Mouse (Mus musculus): ENCODE results near the gene Plxdc1. TPM values are rescaled to one million over a fixed set of nuclear protein-coding genes. Genes with fewer than 3 reads are reported as not detected.
A peak's percentile ranks its signal among the peaks of the same experiment; 100 is the strongest.

Gene Plxdc1
- polyA plus RNA-seq, 1 experiment from 2014 or later, result 0.40 TPM

- Histone ChIP-seq H3K4me1 (replicated peaks; ENCODE audit: control insufficient read depth, insufficient read depth) (no peaks in the 10 kb centered on the region), H3K9ac (ENCODE audit: low read length) (no peak overlapping the region), H3K36me3 (ENCODE audit: control insufficient read depth, insufficient read depth, low read length) (no peaks in the 10 kb centered on the region), H3K4me2 (replicated peaks; ENCODE audit: low read depth) (no peak overlapping the region), H3K4me3 (ENCODE audit: low read depth, low read length) (no peak overlapping the region), H3K27me3 (ENCODE audit: control insufficient read depth, insufficient read depth, low read length) (no peaks in the 10 kb centered on the region), H3K27ac (replicated peaks) (no peak overlapping the region), H3K9me3 (ENCODE audit: control insufficient read depth, low read length) (no peaks in the 10 kb centered on the region)
- ATAC-seq (ENCODE audit: low FRiP score, low TSS enrichment) (no peak), DNase-seq (ENCODE audit: low spot score) (no peak)
- WGBS, result 23% methylated on average over 2 of the region's 2 CpGs
- TF ChIP-seq CTCF (IDR thresholded peaks at IDR 0.05; ENCODE audit: low read depth) (no peak), EP300 (optimal IDR thresholded peaks at IDR 0.05) (no peak)
Measured at GRCm38 (mm10) chr11:97937469-97938105, 48.7 kb downstream of the Plxdc1 start.

- peak; percentile 61 for DNase-seq (ENCODE audit: low spot score)
- Histone ChIP-seq H3K4me3 (ENCODE audit: low read depth, low read length) (no peak overlapping the region), H3K27me3 (ENCODE audit: control insufficient read depth, insufficient read depth, low read length) (no peaks in the 10 kb centered on the region), H3K9me3 (ENCODE audit: control insufficient read depth, low read length) (no peaks in the 10 kb centered on the region), H3K4me1 (replicated peaks; ENCODE audit: control insufficient read depth, insufficient read depth) (no peaks in the 10 kb centered on the region), H3K36me3 (ENCODE audit: control insufficient read depth, insufficient read depth, low read length) (no peaks in the 10 kb centered on the region), H3K9ac (ENCODE audit: low read length) (no peak overlapping the region), H3K27ac (replicated peaks) (no peak overlapping the region), H3K4me2 (replicated peaks; ENCODE audit: low read depth) (no peak overlapping the region)
- TF ChIP-seq CTCF (IDR thresholded peaks at IDR 0.05; ENCODE audit: low read depth) (peak; percentile 83), EP300 (optimal IDR thresholded peaks at IDR 0.05) (no peak)
- ATAC-seq (ENCODE audit: low FRiP score, low TSS enrichment), result no peak
- 40% methylated on average over 3 of the region's 3 CpGs for WGBS
Measured at GRCm38 (mm10) chr11:97936758-97937157, 49.5 kb downstream of the Plxdc1 start.

GRCm38 (mm10) chr11:97935913-97936575, 50.2 kb downstream of the Plxdc1 start:
- H3K4me1 ChIP-seq (replicated peaks; ENCODE audit: control insufficient read depth, insufficient read depth), result no peaks in the 10 kb centered on the region
- ATAC-seq (ENCODE audit: low FRiP score, low TSS enrichment) (peak; percentile 55), DNase-seq (ENCODE audit: low spot score) (peak; percentile 24)
- no peak overlapping the region for H3K9ac ChIP-seq (ENCODE audit: low read length)
- TF ChIP-seq EP300 (optimal IDR thresholded peaks at IDR 0.05) (no peak), CTCF (IDR thresholded peaks at IDR 0.05; ENCODE audit: low read depth) (no peak)
- no peak overlapping the region for H3K4me2 ChIP-seq (replicated peaks; ENCODE audit: low read depth)
- no peaks in the 10 kb centered on the region for H3K36me3 ChIP-seq (ENCODE audit: control insufficient read depth, insufficient read depth, low read length)
- no peaks in the 10 kb centered on the region for H3K9me3 ChIP-seq (ENCODE audit: control insufficient read depth, low read length)
- no peak overlapping the region for H3K27ac ChIP-seq (replicated peaks)
- H3K4me3 ChIP-seq (ENCODE audit: low read depth, low read length), result no peak overlapping the region
- WGBS, result 50% methylated on average over 4 of the region's 4 CpGs
- H3K27me3 ChIP-seq (ENCODE audit: control insufficient read depth, insufficient read depth, low read length), result no peaks in the 10 kb centered on the region

GRCm38 (mm10) chr11:97933553-97933952, 52.7 kb downstream of the Plxdc1 start:
- Histone ChIP-seq H3K27me3 (ENCODE audit: control insufficient read depth, insufficient read depth, low read length) (no peaks in the 10 kb centered on the region), H3K9me3 (ENCODE audit: control insufficient read depth, low read length) (no peaks in the 10 kb centered on the region), H3K4me3 (ENCODE audit: low read depth, low read length) (no peak overlapping the region), H3K4me2 (replicated peaks; ENCODE audit: low read depth) (no peak overlapping the region), H3K27ac (replicated peaks) (no peak overlapping the region), H3K36me3 (ENCODE audit: control insufficient read depth, insufficient read depth, low read length) (no peaks in the 10 kb centered on the region), H3K4me1 (replicated peaks; ENCODE audit: control insufficient read depth, insufficient read depth) (no peaks in the 10 kb centered on the region), H3K9ac (ENCODE audit: low read length) (no peak overlapping the region)
- WGBS, result 80% methylated on average over 1 of the region's 1 CpGs
- ATAC-seq (ENCODE audit: low FRiP score, low TSS enrichment) (no peak), DNase-seq (ENCODE audit: low spot score) (no peak)
- TF ChIP-seq EP300 (optimal IDR thresholded peaks at IDR 0.05) (no peak), CTCF (IDR thresholded peaks at IDR 0.05; ENCODE audit: low read depth) (no peak)

GRCm38 (mm10) chr11:97928905-97929304, 57.3 kb downstream of the Plxdc1 start:
- no peak for DNase-seq (ENCODE audit: low spot score)
- no peak overlapping the region for H3K4me2 ChIP-seq (replicated peaks; ENCODE audit: low read depth)
- 63% methylated on average over 4 of the region's 4 CpGs for WGBS
- no peak for ATAC-seq (ENCODE audit: low FRiP score, low TSS enrichment)
- TF ChIP-seq CTCF (IDR thresholded peaks at IDR 0.05; ENCODE audit: low read depth), result no peak
- TF ChIP-seq EP300 (optimal IDR thresholded peaks at IDR 0.05), result no peak
- H3K9me3 ChIP-seq (ENCODE audit: control insufficient read depth, low read length), result no peaks in the 10 kb centered on the region
- no peak overlapping the region for H3K27ac ChIP-seq (replicated peaks)
- no peaks in the 10 kb centered on the region for H3K36me3 ChIP-seq (ENCODE audit: control insufficient read depth, insufficient read depth, low read length)
- H3K4me3 ChIP-seq (ENCODE audit: low read depth, low read length), result no peak overlapping the region
- no peaks in the 10 kb centered on the region for H3K27me3 ChIP-seq (ENCODE audit: control insufficient read depth, insufficient read depth, low read length)
- no peaks in the 10 kb centered on the region for H3K4me1 ChIP-seq (replicated peaks; ENCODE audit: control insufficient read depth, insufficient read depth)
- H3K9ac ChIP-seq (ENCODE audit: low read length), result no peak overlapping the region

- no peak overlapping the region for H3K27ac ChIP-seq (replicated peaks)
- no peak overlapping the region for H3K4me3 ChIP-seq (ENCODE audit: low read depth, low read length)
- no peaks in the 10 kb centered on the region for H3K36me3 ChIP-seq (ENCODE audit: control insufficient read depth, insufficient read depth, low read length)
- H3K4me2 ChIP-seq (replicated peaks; ENCODE audit: low read depth), result no peak overlapping the region
- H3K4me1 ChIP-seq (replicated peaks; ENCODE audit: control insufficient read depth, insufficient read depth), result no peaks in the 10 kb centered on the region
- 89% methylated on average over 10 of the region's 10 CpGs for WGBS
- no peak for ATAC-seq (ENCODE audit: low FRiP score, low TSS enrichment)
- no peaks in the 10 kb centered on the region for H3K9me3 ChIP-seq (ENCODE audit: control insufficient read depth, low read length)
- H3K9ac ChIP-seq (ENCODE audit: low read length), result no peak overlapping the region
- H3K27me3 ChIP-seq (ENCODE audit: control insufficient read depth, insufficient read depth, low read length), result no peaks in the 10 kb centered on the region
- no peak for DNase-seq (ENCODE audit: low spot score)
- TF ChIP-seq EP300 (optimal IDR thresholded peaks at IDR 0.05) (no peak), CTCF (IDR thresholded peaks at IDR 0.05; ENCODE audit: low read depth) (no peak)
Measured at GRCm38 (mm10) chr11:97924217-97924616, 62.0 kb downstream of the Plxdc1 start.

Data from stomach, postnatal 0 days (tissue).